Mouse (Mus musculus) embryonic facial prominence, embryonic 12.5 days (tissue): ENCODE data around the gene Mup6. TPM values are rescaled to one million over a fixed set of nuclear protein-coding genes. Genes with fewer than 3 reads are reported as not detected.
"Not testable (repeated sequence)": the region's sequence is repeated elsewhere in the genome, so short reads cannot be mapped to it uniquely, and the experiment has no call there.

Experiments used
- ATAC-seq: fragments of 200-750 bp; cut with Nextera tagmentation; 2 replicates; pipeline ENCODE4 v1.8.0; 2017; ENCODE audit not compliant: insufficient number of reproducible peaks, insufficient read depth, low FRiP score, low TSS enrichment
- H3K27ac ChIP-seq: fragments of 300-500 bp; sonication (generic); 2 replicates; pipeline ENCODE4 v1.5.1; 2016; ENCODE audit warnings: mild to moderate bottlenecking
- H3K27me3 ChIP-seq: fragments of 300-500 bp; sonication (generic); 2 replicates; pipeline ENCODE4 v1.6.1; 2016; ENCODE audit warnings: mild to moderate bottlenecking, moderate library complexity
- H3K36me3 ChIP-seq: fragments of 300-500 bp; sonication (generic); 2 replicates; pipeline ENCODE4 v1.6.1; 2016; ENCODE audit warnings: mild to moderate bottlenecking
- H3K4me1 ChIP-seq: fragments of 300-500 bp; sonication (generic); 2 replicates; pipeline ENCODE4 v1.6.1; 2016
- H3K4me2 ChIP-seq: fragments of 300-500 bp; sonication (generic); replicated peaks from 2 replicates; pipeline ENCODE4 v1.6.1; 2016; ENCODE audit warnings: mild to moderate bottlenecking, moderate library complexity
- H3K4me3 ChIP-seq: fragments of 300-500 bp; sonication (generic); 2 replicates; pipeline ENCODE4 v1.5.1; 2016; ENCODE audit warnings: mild to moderate bottlenecking
- H3K9ac ChIP-seq: fragments of 300-500 bp; sonication (generic); 2 replicates; pipeline ENCODE4 v1.6.1; 2016; ENCODE audit warnings: mild to moderate bottlenecking, moderate library complexity
- H3K9me3 ChIP-seq: fragments of 300-500 bp; sonication (generic); 2 replicates; pipeline ENCODE4 v1.6.1; 2016; ENCODE audit warnings: mild to moderate bottlenecking, moderate library complexity
- WGBS: fragments of 180-500 bp; shearing (Covaris S2); methylation state at CpG from one replicate; pipeline ENCODE4 v1.1.7; 2016; 5-methylcytosine and 5-hydroxymethylcytosine counted together
- polyA plus RNA-seq: library from polyadenylated mRNA; unstranded; fragments of >200 nt; fragmentation: Nextera tagmentation; extraction: Ambion mirVana; gene quantifications from 2 replicates; pipeline ENCODE4 v1.2.1, GENCODE M21; 2016

Gene Mup6
- polyA plus RNA-seq, 1 experiment from 2014 or later: not detected

DNA sequence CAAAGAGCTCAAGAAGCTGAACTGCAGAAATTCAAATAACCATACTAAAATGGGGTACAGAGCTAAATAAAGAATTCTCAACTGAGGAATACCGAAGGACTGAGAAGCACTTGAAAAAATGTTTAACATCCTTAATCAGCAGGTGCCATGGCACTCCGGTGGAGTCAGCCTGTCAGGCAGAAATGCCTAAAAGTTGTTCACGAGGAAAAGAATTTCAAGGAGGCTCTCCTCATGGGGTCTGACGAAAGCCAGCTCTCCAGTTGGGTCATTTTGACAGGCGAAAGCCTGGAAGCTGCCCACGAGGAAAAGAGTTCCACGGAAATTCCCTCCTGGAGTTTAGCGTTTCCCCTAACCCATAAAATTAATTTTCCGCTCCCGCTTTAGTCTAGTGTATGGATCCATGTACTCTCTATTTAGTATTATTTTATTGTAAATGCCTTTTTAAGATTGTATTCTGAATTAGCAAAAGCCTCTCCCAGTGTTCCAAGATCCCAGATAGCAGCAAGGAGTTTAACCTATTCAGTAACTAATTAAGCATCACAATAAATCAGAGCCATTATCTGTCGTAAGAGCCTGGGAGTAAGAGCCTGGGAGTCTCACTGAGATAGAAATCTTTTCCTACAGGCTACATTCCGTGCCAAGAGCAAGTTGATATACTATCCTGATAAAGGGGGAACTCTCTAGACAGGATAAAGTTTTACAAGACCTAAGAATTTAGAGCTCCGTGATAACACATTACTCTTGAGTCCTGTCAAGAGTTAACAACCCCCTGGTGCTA is 65.4 kb downstream of the Mup6 start:
- H3K36me3 ChIP-seq, H3K4me1 ChIP-seq, H3K9me3 ChIP-seq, H3K4me2 ChIP-seq, H3K27ac ChIP-seq, H3K9ac ChIP-seq, H3K27me3 ChIP-seq, ATAC-seq, H3K4me3 ChIP-seq: not testable (repeated sequence)
- 75% methylated on average over 13 of the region's 13 CpGs for WGBS

Other genes starting within 250 kb of the Mup6 start
- gene Inip, start 162.7 kb upstream of the Mup6 start, polyA plus RNA-seq: 71.7 and 78.2 TPM in 2 replicates
- gene Snx30, start 158.5 kb upstream of the Mup6 start, polyA plus RNA-seq: 13.9 and 14.0 TPM in 2 replicates
- gene Slc46a2, start 49.2 kb upstream of the Mup6 start, polyA plus RNA-seq: 0.08 TPM in 1 of 2 replicates, not detected in the other
- not detected in 2 replicates for gene Mup4, start 3.6 kb upstream of the Mup6 start, polyA plus RNA-seq
- not detected in 2 replicates for gene Mup7, start 106.2 kb downstream of the Mup6 start, polyA plus RNA-seq
- gene Mup2, start 190.0 kb downstream of the Mup6 start, polyA plus RNA-seq: not detected in 2 replicates